Mouse (Mus musculus): ENCODE measurements at regions not wholly inside any gene's neighbourhood (a gene's known extent, or its start where the extent isn't known, plus 50 kb on each side); places are given as distances from the start of the nearest gene placed in this dataset.

- TF ChIP-seq CTCF (IDR thresholded peaks at IDR 0.05) (no peak), EP300 (IDR thresholded peaks at IDR 0.05) (no peak)
Observed at GRCm38 (mm10) chr14:98791232-98791906, 202.7 kb downstream of the Rpl36a-ps1 start.

Measured in lung, postnatal 0 days (tissue).